Mouse (Mus musculus) forebrain, embryonic 11.5 days (tissue): Measurements from ENCODE around the gene Rufy4. TPM values are rescaled to one million over a fixed set of nuclear protein-coding genes. Genes with fewer than 3 reads are reported as not detected.
A peak's percentile ranks its signal among the peaks of the same experiment; 100 is the strongest.

Experiments
- ATAC-seq: fragments of 200-750 bp; cut with Nextera tagmentation; replicated peaks from 2 replicates; pipeline ENCODE4 v1.8.0; 2017; ENCODE audit warnings: moderate TSS enrichment; ENCODE audit not compliant: low FRiP score
- DNase-seq: peaks from one replicate; pipeline ENCODE4 v3.0.0-alpha.2; 2017; ENCODE audit warnings: low spot score
- H3K27ac ChIP-seq: fragments of 300-500 bp; sonication (generic); 2 replicates; pipeline ENCODE4 v1.5.1; 2014; ENCODE audit warnings: low read depth, low read length
- H3K27me3 ChIP-seq: fragments of 300-500 bp; sonication (generic); 2 replicates; pipeline ENCODE4 v1.6.1; 2014; ENCODE audit warnings: mild to moderate bottlenecking, low read length, mixed read lengths; ENCODE audit not compliant: control insufficient read depth, insufficient read depth
- H3K36me3 ChIP-seq: fragments of 300-500 bp; sonication (generic); 2 replicates; pipeline ENCODE4 v1.6.1; 2014; ENCODE audit warnings: mild to moderate bottlenecking, low read length, moderate library complexity, mixed read lengths; ENCODE audit not compliant: control insufficient read depth, insufficient read depth
- H3K4me1 ChIP-seq: fragments of 300-500 bp; sonication (generic); replicated peaks from 2 replicates; pipeline ENCODE4 v1.6.1; 2014; ENCODE audit warnings: low read length, mixed read lengths; ENCODE audit not compliant: control insufficient read depth, insufficient read depth
- H3K4me2 ChIP-seq: fragments of 300-500 bp; sonication (generic); 2 replicates; pipeline ENCODE4 v1.6.1; 2014; ENCODE audit warnings: low read depth, mild to moderate bottlenecking, low read length, moderate library complexity, mixed read lengths; ENCODE audit not compliant: severe bottlenecking
- H3K4me3 ChIP-seq: fragments of 300-500 bp; sonication (generic); 2 replicates; pipeline ENCODE4 v1.5.1; 2014; ENCODE audit warnings: low read depth, low read length
- H3K9ac ChIP-seq: fragments of 300-500 bp; sonication (generic); 2 replicates; pipeline ENCODE4 v1.6.1; 2014; ENCODE audit warnings: low read length
- H3K9me3 ChIP-seq: fragments of 300-500 bp; sonication (generic); 2 replicates; pipeline ENCODE4 v1.6.1; 2016; ENCODE audit warnings: low read length, mixed read lengths; ENCODE audit not compliant: control insufficient read depth
- WGBS: fragments of 180-500 bp; shearing (Covaris S2); extraction: QIAGEN DNeasy Blood & Tissue Kit; methylation state at CpG from one replicate; pipeline ENCODE4 v1.1.7; 2014; 5-methylcytosine and 5-hydroxymethylcytosine counted together
- polyA plus RNA-seq: library from polyadenylated mRNA; unstranded; fragments of >200 nt; fragmentation: Nextera tagmentation; extraction: Ambion mirVana; gene quantifications from 2 replicates; pipeline ENCODE4 v1.2.1, GENCODE M21; 2014

Rufy4 gene
- polyA plus RNA-seq, 1 experiment from 2014 or later = 0.24 TPM

GRCm38 (mm10) chr1:74124021-74124981 is 1.0 kb upstream of the Rufy4 start, which contains the start of gene Tns1:
Gene Tns1, minus strand, starts transcription at chr1:74124449.
- no peak within 1 kb of the TSS for H3K27ac ChIP-seq
- peaks cover 5% of the 10 kb centered on the region for H3K4me1 ChIP-seq
- under 1% methylated on average over 80 of the region's 84 CpGs for WGBS

GRCm38 (mm10) chr1:74130883-74131659 is 5.7 kb downstream of the Rufy4 start:
- WGBS = 86% methylated on average over 8 of the region's 8 CpGs
- no peaks in the 10 kb centered on the region for H3K4me1 ChIP-seq
- no peak overlapping the region for H3K4me3 ChIP-seq
- H3K36me3 ChIP-seq = no peaks in the 10 kb centered on the region
- DNase-seq (no peak), ATAC-seq (no peak)
- H3K27me3 ChIP-seq = no peaks in the 10 kb centered on the region
- H3K27ac ChIP-seq = no peak overlapping the region
- no peak overlapping the region for H3K4me2 ChIP-seq
- no peak overlapping the region for H3K9ac ChIP-seq
- no peaks in the 10 kb centered on the region for H3K9me3 ChIP-seq

More at GRCm38 (mm10) chr1:74124021-74124981, 1.0 kb upstream of the Rufy4 start, which contains the start of gene Tns1:
- Histone ChIP-seq H3K9ac (peak within 1 kb of the TSS; percentile 67), H3K9me3 (no peaks in the 10 kb centered on the region), H3K4me3 (peak within 1 kb of the TSS; percentile 49), H3K36me3 (no peaks in the 10 kb centered on the region), H3K4me2 (peak within 1 kb of the TSS; percentile 89), H3K27me3 (peaks cover 14% of the 10 kb centered on the region)
- DNase-seq (peak; percentile 82), ATAC-seq (peak; percentile 77)

- H3K4me3 ChIP-seq = no peak overlapping the region
- no peak overlapping the region for H3K9ac ChIP-seq
- no peaks in the 10 kb centered on the region for H3K9me3 ChIP-seq
- ATAC-seq = no peak
- H3K4me1 ChIP-seq = no peaks in the 10 kb centered on the region
- H3K27ac ChIP-seq = no peak overlapping the region
- no peak overlapping the region for H3K4me2 ChIP-seq
- no peak for DNase-seq
- 71% methylated on average over 3 of the region's 3 CpGs for WGBS
- H3K36me3 ChIP-seq = no peaks in the 10 kb centered on the region
- H3K27me3 ChIP-seq = no peaks in the 10 kb centered on the region
Observed at GRCm38 (mm10) chr1:74132011-74132410, 6.7 kb downstream of the Rufy4 start.

DNA sequence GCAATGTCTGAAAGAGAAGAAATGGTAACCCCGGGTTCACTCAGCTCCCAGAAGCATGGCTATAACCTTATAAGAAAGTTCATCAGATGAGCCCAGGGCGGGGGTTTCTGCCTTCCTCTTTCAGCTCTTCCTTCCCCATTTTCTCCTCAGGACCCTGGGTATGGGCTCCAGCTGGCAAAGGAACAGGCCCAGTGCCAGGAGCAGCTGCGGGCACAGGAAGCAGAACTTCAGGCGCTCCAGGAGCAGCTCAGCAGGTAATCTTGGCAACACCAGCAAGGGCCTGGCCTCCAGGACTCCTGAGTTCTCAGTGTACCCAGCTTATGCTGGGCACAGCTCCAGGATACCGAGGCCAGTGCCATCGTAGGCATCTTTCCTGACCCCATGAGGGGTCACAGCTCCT is 8.6 kb downstream of the Rufy4 start:
- Histone ChIP-seq H3K4me2 (no peak overlapping the region), H3K27me3 (no peaks in the 10 kb centered on the region), H3K4me1 (no peaks in the 10 kb centered on the region), H3K9me3 (no peaks in the 10 kb centered on the region), H3K27ac (no peak overlapping the region), H3K36me3 (no peaks in the 10 kb centered on the region), H3K4me3 (no peak overlapping the region), H3K9ac (no peak overlapping the region)
- ATAC-seq = no peak
- DNase-seq = no peak
- WGBS = 82% methylated on average over 6 of the region's 6 CpGs

DNA sequence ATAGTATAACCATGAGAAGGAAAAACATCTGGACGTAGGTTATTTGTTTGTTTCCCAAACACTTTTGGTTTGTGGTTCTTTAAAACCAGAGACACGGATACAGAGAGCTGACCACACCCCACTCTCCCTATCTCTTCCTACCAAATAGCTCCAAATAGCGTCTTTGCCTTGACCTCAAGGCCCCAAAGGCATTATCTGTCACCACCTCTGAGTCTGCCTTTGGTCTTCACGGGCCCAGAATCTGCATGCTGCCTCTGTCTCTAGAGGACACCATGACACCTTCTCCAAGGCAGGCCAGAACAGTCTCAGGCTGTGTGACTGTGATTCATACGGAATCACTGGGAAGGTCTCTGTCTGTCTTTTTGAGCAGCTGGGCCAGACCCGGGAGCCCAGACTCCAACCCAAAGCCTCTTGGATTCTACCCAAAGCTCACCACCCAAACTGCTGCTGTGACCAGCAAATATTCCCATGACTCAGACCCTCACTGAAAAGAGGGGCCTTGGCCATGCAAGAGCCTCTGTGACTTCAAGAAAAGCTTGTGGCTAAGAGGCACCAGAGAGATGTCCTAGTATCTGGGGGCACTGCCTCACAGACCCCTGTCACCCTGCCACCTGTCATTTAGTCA is 10.1 kb downstream of the Rufy4 start:
- Histone ChIP-seq H3K27me3 (no peaks in the 10 kb centered on the region), H3K4me1 (no peaks in the 10 kb centered on the region), H3K9me3 (no peaks in the 10 kb centered on the region), H3K9ac (no peak overlapping the region), H3K4me2 (no peak overlapping the region), H3K36me3 (no peaks in the 10 kb centered on the region), H3K4me3 (no peak overlapping the region), H3K27ac (no peak overlapping the region)
- 83% methylated on average over 6 of the region's 6 CpGs for WGBS
- no peak for DNase-seq
- no peak for ATAC-seq

GRCm38 (mm10) chr1:74139415-74139814 is 14.1 kb downstream of the Rufy4 start:
- WGBS = 69% methylated on average over 3 of the region's 3 CpGs
- no peak for DNase-seq
- Histone ChIP-seq H3K4me3 (no peak overlapping the region), H3K9me3 (no peaks in the 10 kb centered on the region), H3K27me3 (no peaks in the 10 kb centered on the region), H3K4me2 (no peak overlapping the region), H3K4me1 (no peaks in the 10 kb centered on the region), H3K9ac (no peak overlapping the region), H3K36me3 (no peaks in the 10 kb centered on the region), H3K27ac (no peak overlapping the region)
- no peak for ATAC-seq

DNA sequence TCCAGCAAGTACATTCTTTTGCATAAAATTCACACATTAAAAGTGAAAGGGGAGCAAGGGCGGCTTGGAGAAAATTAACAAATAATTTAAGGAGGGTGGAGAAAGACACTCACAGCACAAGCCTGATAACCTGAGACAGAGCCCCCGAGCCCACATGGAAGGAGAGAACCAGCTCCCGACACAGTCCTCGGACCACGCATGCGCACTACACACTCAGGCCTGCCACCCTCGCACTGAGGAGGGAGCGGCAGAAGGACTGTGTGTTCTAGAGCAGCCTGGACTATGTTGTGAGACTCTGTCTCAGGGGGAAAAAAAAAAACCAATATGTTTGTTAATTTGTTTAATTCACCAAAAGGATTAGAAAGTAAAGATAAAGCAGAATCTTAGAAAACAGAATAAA is 16.4 kb downstream of the Rufy4 start:
- no peak for ATAC-seq
- H3K27me3 ChIP-seq = no peaks in the 10 kb centered on the region
- DNase-seq = no peak
- no peak overlapping the region for H3K27ac ChIP-seq
- no peak overlapping the region for H3K4me2 ChIP-seq
- no peak overlapping the region for H3K9ac ChIP-seq
- H3K9me3 ChIP-seq = no peaks in the 10 kb centered on the region
- WGBS = 82% methylated on average over 8 of the region's 8 CpGs
- no peaks in the 10 kb centered on the region for H3K4me1 ChIP-seq
- no peaks in the 10 kb centered on the region for H3K36me3 ChIP-seq
- no peak overlapping the region for H3K4me3 ChIP-seq

DNA sequence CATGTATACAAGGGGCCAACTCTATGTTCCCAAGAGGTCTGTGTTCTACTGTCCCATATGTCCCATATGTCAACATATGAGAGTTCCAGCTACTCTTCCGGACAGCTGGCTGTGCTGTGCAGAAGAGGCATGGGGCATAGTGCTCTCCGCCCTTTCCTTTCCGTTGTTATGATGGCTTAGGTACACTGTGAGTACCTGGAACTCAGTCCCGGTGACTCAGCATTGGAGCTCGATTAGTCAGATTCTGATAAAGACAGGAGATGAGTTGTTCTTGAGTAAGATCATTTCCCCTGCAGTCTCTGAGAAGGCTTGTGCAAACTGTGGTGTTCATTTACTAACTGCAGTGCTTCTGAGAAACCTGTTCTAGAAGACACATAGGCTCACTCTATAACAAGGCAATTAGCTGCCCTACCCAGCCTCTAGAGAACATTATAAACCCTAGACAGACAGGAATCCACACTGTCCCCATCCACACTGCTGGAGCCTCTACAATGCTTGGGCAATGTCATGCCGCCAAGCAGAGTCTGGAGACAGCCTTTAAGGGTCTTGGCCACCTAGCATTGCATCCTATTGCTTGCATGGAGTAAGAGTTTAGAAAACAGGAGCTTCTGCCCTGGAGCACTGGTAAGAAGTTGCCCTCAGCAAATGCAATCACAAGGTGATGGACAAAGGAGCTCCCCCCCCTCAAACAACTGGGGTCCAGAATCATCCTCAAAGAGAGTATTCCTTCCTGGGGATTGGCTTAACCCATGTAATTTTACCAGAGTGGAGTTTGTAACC is 24.0 kb downstream of the Rufy4 start:
- no peak overlapping the region for H3K27ac ChIP-seq
- DNase-seq (peak; percentile 21), ATAC-seq (no peak)
- no peaks in the 10 kb centered on the region for H3K36me3 ChIP-seq
- H3K4me1 ChIP-seq = no peaks in the 10 kb centered on the region
- H3K9ac ChIP-seq = no peak overlapping the region
- H3K27me3 ChIP-seq = no peaks in the 10 kb centered on the region
- H3K4me3 ChIP-seq = no peak overlapping the region
- no peak overlapping the region for H3K4me2 ChIP-seq
- 95% methylated on average over 6 of the region's 6 CpGs for WGBS
- H3K9me3 ChIP-seq = no peaks in the 10 kb centered on the region
